Mouse (Mus musculus) heart, embryonic 11.5 days (tissue): Measurements from ENCODE around the gene Ube2j1. TPM values are rescaled to one million over a fixed set of nuclear protein-coding genes. Genes with fewer than 3 reads are reported as not detected.

Experiments used
- ATAC-seq: fragments of 200-750 bp; cut with Nextera tagmentation; replicated peaks from 2 replicates; pipeline ENCODE4 v1.8.0; 2017; ENCODE audit warnings: moderate library complexity; ENCODE audit not compliant: insufficient number of reproducible peaks, low FRiP score, low TSS enrichment
- H3K27ac ChIP-seq: fragments of 300-500 bp; sonication (generic); 2 replicates; pipeline ENCODE4 v1.5.1; 2014; ENCODE audit warnings: mild to moderate bottlenecking, low read depth, low read length
- H3K27me3 ChIP-seq: fragments of 300-500 bp; sonication (generic); 2 replicates; pipeline ENCODE4 v1.6.1; 2014; ENCODE audit warnings: mild to moderate bottlenecking, low read length, mixed read lengths; ENCODE audit not compliant: control insufficient read depth, insufficient read depth
- H3K36me3 ChIP-seq: fragments of 300-500 bp; sonication (generic); 2 replicates; pipeline ENCODE4 v1.6.1; 2014; ENCODE audit warnings: mild to moderate bottlenecking, low read length, moderate library complexity, mixed read lengths; ENCODE audit not compliant: control insufficient read depth, insufficient read depth
- H3K4me1 ChIP-seq: fragments of 300-500 bp; sonication (generic); 2 replicates; pipeline ENCODE4 v1.6.1; 2014; ENCODE audit warnings: low read length; ENCODE audit not compliant: control insufficient read depth, insufficient read depth
- H3K4me2 ChIP-seq: fragments of 300-500 bp; sonication (generic); 2 replicates; pipeline ENCODE4 v1.6.1; 2014; ENCODE audit warnings: mild to moderate bottlenecking, moderate library complexity
- H3K4me3 ChIP-seq: fragments of 300-500 bp; sonication (generic); 2 replicates; pipeline ENCODE4 v1.5.1; 2014; ENCODE audit warnings: low read depth, low read length
- H3K9ac ChIP-seq: fragments of 300-500 bp; sonication (generic); 2 replicates; pipeline ENCODE4 v1.6.1; 2014; ENCODE audit warnings: mild to moderate bottlenecking, low read depth, low read length, moderate library complexity
- H3K9me3 ChIP-seq: fragments of 300-500 bp; sonication (generic); replicated peaks from 2 replicates; pipeline ENCODE4 v1.6.1; 2016; ENCODE audit warnings: low read length; ENCODE audit not compliant: control insufficient read depth
- WGBS: fragments of 180-500 bp; shearing (Covaris S2); extraction: QIAGEN DNeasy Blood & Tissue Kit; methylation state at CpG from one replicate; pipeline ENCODE4 v1.1.7; 2014; ENCODE audit not compliant: insufficient replicate concordance; 5-methylcytosine and 5-hydroxymethylcytosine counted together
- polyA plus RNA-seq: library from polyadenylated mRNA; unstranded; fragments of >200 nt; fragmentation: Nextera tagmentation; extraction: Ambion mirVana; gene quantifications from 2 replicates; pipeline ENCODE4 v1.2.1, GENCODE M21; 2014

Gene Ube2j1
- polyA plus RNA-seq, 1 experiment from 2014 or later: 39.7 TPM

DNA sequence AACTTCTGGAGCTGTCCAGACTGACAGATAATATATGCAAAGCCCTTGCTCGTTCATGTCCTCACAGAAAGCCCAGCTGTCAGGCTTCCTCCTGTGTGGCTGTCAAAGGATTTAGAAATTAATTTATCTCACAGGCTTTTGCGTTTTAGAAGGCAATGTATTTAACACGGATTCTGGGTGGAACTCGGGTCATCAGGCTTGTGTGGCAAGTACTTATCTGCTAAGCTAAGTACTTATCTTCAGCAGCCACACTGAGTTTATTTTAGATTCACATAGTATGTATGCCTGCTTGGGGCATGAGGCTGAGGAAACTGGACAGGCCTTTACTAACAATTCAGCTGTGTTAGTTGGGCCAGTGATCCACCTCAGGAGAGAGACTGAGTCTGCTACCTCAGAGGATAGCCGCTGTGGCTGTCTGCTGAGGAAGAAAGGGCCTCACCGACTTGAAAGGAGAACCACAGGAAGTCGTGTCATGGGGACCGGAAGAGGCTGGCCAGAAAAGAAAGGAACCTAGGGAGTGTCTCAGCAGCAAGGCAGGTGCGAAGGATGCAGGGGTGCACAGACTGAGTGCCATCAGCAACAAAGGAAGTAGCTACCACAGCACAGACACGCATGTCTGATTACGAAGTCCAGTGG lies 41.4 kb downstream of the Ube2j1 start:
- Histone ChIP-seq H3K36me3 (no peaks in the 10 kb centered on the region), H3K27me3 (no peaks in the 10 kb centered on the region), H3K9ac (no peak overlapping the region), H3K4me2 (no peak overlapping the region), H3K4me1 (peaks cover 5% of the 10 kb centered on the region; the same call in 1 of the 2 replicates), H3K4me3 (no peak overlapping the region), H3K27ac (no peak overlapping the region), H3K9me3 (no peaks in the 10 kb centered on the region)
- no peak for ATAC-seq
- WGBS: 40% methylated on average over 11 of the region's 11 CpGs

DNA sequence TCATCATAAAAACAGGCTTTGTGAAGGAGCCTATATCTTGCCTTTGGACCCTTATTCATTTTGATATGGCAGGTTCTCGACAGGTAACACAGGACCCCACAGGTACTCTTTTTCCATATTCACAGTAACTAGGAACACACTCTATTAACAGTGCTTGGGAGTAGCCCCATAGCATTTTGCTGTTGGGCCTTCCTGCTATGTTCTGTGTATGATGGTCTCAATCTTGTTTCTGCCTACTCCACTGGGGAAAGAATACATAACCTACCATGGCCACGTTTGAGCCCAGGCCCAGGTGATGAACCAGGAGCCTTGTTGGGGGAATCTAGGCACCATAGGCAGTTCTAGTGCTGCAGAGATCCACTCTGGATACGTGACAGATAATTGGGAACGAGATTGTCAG lies 43.2 kb downstream of the Ube2j1 start:
- 83% methylated on average over 4 of the region's 4 CpGs for WGBS
- no peak for ATAC-seq
- H3K27ac ChIP-seq: no peak overlapping the region

DNA sequence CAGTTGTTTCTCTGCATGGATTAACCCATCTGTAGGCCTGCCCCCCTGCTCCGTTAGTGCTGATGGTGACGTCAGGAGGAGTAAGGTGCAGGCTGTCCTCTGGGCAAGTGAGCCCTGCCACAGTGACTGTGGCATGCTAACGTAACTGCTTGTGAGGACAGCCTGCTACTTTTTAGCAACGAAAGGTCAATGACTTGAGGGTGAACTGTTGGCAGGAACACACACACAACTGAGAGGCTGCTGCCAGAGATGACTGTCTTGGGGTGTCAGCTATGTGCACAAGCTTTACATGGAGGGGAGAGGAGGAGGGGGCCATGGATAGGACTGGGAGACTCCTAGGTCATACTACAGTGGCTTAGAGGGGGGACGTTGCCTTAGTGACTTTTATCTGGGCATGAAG lies 43.6 kb downstream of the Ube2j1 start:
- Histone ChIP-seq H3K27ac (no peak overlapping the region), H3K9ac (no peak overlapping the region), H3K36me3 (no peaks in the 10 kb centered on the region), H3K4me1 (peaks cover 5% of the 10 kb centered on the region; the same call in 1 of the 2 replicates), H3K9me3 (no peaks in the 10 kb centered on the region), H3K4me3 (no peak overlapping the region), H3K4me2 (no peak overlapping the region), H3K27me3 (no peaks in the 10 kb centered on the region)
- ATAC-seq: no peak
- 67% methylated on average over 5 of the region's 5 CpGs for WGBS

More for the DNA sequence above, 43.2 kb downstream of the Ube2j1 start:
- H3K4me1 ChIP-seq: peaks cover 5% of the 10 kb centered on the region; the same call in 1 of the 2 replicates
- H3K4me3 ChIP-seq: no peak overlapping the region
- no peaks in the 10 kb centered on the region for H3K36me3 ChIP-seq
- H3K4me2 ChIP-seq: no peak overlapping the region
- H3K9ac ChIP-seq: no peak overlapping the region
- no peaks in the 10 kb centered on the region for H3K27me3 ChIP-seq
- H3K9me3 ChIP-seq: no peaks in the 10 kb centered on the region

DNA sequence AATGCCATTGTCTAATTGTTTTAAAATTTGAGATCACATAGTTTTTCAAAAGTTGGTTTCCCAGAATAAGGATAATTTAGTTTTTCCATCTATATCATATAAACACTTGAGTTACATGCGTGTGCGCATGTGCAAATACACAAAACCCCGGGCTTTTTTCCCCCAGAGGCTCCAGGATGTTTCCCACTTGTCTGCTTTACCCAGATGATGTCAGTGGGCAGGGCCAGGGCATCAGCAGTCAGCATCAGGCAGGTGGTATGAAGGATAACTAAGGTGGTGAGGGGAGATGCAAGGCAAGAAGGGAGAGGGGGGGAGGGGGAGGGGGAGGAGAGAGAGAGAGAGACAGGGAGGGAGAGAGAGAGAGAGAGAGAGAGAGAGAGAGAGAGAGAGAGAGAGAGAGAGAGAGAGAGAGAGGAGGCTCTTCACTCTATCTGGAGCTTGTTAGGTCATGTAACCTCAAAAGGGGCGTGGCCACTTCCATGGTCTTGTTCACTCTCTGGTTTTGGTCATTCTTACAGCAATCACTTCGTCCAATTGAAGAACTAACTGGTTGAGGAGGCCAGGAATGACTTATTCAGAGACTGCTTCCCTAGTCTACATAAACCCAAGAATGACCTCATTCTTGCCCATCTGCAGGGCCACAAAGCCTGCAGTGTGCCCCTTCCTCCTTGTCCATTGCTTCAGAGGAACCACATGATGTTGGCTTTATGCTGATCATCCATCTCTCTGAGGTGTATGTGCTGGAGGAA lies 44.7 kb downstream of the Ube2j1 start:
- H3K4me1 ChIP-seq: peaks cover 5% of the 10 kb centered on the region; the same call in 1 of the 2 replicates
- no peak for ATAC-seq
- no peak overlapping the region for H3K4me3 ChIP-seq
- no peaks in the 10 kb centered on the region for H3K9me3 ChIP-seq
- no peaks in the 10 kb centered on the region for H3K36me3 ChIP-seq
- 82% methylated on average over 5 of the region's 5 CpGs for WGBS
- no peaks in the 10 kb centered on the region for H3K27me3 ChIP-seq
- no peak overlapping the region for H3K4me2 ChIP-seq
- H3K27ac ChIP-seq: no peak overlapping the region
- no peak overlapping the region for H3K9ac ChIP-seq

DNA sequence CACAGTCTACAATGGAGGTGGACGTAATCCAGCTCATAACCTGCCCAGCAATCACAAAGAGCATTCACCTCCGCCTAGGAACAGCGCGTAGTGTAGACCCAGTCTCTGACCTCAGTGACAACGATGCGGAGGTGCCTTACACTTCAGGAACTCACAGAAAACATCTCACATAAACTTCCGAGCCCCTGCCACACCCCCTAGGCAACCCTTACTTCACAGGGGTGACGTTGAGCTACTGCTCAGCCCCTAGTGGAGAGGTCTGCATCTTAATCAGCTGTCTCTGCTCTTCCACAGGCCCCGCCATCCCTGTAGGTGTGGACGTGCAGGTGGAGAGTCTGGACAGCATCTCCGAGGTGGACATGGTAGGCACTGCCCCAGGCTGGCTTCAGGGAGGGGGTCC lies 45.9 kb downstream of the Ube2j1 start:
- H3K4me3 ChIP-seq: no peak overlapping the region

DNA sequence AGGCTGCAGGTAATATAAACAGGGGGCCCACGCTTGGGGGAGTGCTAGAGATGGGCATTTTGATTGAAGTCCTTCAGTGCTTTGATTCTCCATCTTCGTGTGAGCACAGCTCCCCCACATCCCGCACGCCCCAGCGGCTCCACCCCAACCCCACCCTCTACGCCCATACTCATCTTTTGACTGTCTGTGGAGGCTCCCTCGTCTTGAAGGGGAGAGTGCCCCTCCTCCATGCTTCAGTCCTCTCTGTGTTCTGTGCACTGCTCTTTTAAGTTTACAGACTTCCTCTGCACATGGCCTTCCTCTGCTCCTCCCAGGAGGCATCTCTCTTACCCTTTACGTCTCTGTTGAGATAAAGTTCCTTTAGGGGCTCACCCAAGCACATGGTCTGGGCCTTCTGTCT lies 46.5 kb downstream of the Ube2j1 start:
- no peak overlapping the region for H3K9ac ChIP-seq
- no peaks in the 10 kb centered on the region for H3K36me3 ChIP-seq
- H3K27ac ChIP-seq: no peak overlapping the region
- no peaks in the 10 kb centered on the region for H3K27me3 ChIP-seq
- H3K4me3 ChIP-seq: no peak overlapping the region
- 62% methylated on average over 8 of the region's 8 CpGs for WGBS
- H3K9me3 ChIP-seq: no peaks in the 10 kb centered on the region
- ATAC-seq: no peak
- H3K4me2 ChIP-seq: no peak overlapping the region
- peaks cover under 1% of the 10 kb centered on the region; the same call in 1 of the 2 replicates for H3K4me1 ChIP-seq

More for the DNA sequence above, 45.9 kb downstream of the Ube2j1 start:
- ATAC-seq: no peak
- H3K4me2 ChIP-seq: no peak overlapping the region
- 69% methylated on average over 11 of the region's 11 CpGs for WGBS
- H3K4me1 ChIP-seq: peaks cover 5% of the 10 kb centered on the region; the same call in 1 of the 2 replicates
- H3K9me3 ChIP-seq: no peaks in the 10 kb centered on the region
- no peaks in the 10 kb centered on the region for H3K36me3 ChIP-seq
- H3K27me3 ChIP-seq: no peaks in the 10 kb centered on the region
- H3K9ac ChIP-seq: no peak overlapping the region
- H3K27ac ChIP-seq: no peak overlapping the region

DNA sequence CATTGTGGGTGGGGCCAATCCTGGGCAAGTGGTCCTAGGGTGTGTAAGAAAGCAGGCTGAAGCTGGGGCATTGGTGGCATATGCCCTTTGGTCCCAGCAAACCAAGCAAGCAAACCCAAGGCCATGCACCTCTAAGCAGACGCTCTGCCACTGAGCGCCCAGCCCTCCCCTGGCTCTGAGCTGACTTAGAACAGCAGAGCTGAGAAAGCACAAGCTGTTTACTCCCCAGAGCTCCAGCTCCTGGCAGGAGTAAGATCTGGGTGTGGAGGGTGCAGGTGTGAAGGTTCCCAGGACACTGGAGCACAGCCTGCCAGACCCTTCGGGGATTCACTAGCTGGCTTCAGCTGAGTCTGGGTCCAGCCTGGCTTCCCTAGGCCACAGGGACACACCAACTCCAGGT lies 47.3 kb downstream of the Ube2j1 start:
- no peaks in the 10 kb centered on the region for H3K27me3 ChIP-seq
- no peak for ATAC-seq
- no peaks in the 10 kb centered on the region for H3K4me1 ChIP-seq
- H3K36me3 ChIP-seq: no peaks in the 10 kb centered on the region
- WGBS: 81% methylated on average over 3 of the region's 3 CpGs
- no peak overlapping the region for H3K27ac ChIP-seq
- H3K9ac ChIP-seq: no peak overlapping the region
- H3K4me3 ChIP-seq: no peak overlapping the region
- H3K9me3 ChIP-seq: no peaks in the 10 kb centered on the region
- no peak overlapping the region for H3K4me2 ChIP-seq

DNA sequence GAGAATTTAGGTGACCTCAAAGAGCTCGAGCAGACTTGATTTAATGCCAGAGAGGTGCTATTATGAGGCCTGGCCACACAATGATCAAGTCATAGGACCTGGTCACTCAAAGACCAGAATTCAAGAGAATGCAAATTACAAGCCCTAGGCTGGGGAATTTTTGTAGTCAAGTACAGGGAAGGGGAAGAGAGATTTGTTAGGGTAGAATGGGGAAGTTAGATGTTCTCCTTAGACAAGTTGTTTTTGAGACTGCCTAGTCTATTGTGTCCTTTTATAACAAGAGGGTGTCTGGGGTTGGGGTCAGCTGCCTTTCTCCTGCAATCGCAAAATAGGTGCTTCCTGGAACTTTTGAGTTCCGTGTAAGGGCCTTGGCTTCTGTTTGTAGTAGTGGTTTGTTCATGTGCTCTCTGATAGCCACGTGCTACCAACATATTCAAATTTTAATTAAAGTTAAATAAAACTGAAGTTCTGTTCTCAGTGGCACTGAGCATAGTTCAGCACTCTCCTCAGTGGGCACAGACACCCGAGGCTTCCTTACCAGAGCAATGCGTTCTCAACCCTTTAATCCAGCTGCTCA lies 68.0 kb downstream of the Ube2j1 start:
- Histone ChIP-seq H3K9me3 (no peaks in the 10 kb centered on the region), H3K4me1 (no peaks in the 10 kb centered on the region), H3K4me2 (no peak overlapping the region), H3K36me3 (no peaks in the 10 kb centered on the region), H3K4me3 (no peak overlapping the region), H3K27me3 (no peaks in the 10 kb centered on the region), H3K9ac (no peak overlapping the region), H3K27ac (no peak overlapping the region)
- WGBS: 79% methylated on average over 6 of the region's 6 CpGs
- ATAC-seq: no peak
